Mouse (Mus musculus) testis, adult 2 months (tissue): ENCODE measurements around the gene Selenov.

Experiments used
- CTCF ChIP-seq: fragments of 200-500 bp; IDR thresholded peaks from 2 replicates; pipeline ENCODE4 v1.5.1; 2012; ENCODE audit warnings: low read depth, mild to moderate bottlenecking, inconsistent platforms, low read length, moderate library complexity; ENCODE audit not compliant: control insufficient read depth, insufficient read depth, insufficient replicate concordance
- POLR2A ChIP-seq: fragments of 200-500 bp; IDR thresholded peaks from 2 replicates; pipeline ENCODE4 v1.6.1; 2012; ENCODE audit warnings: low read depth, mild to moderate bottlenecking, inconsistent platforms, low read length, moderate library complexity; ENCODE audit not compliant: control insufficient read depth

DNA sequence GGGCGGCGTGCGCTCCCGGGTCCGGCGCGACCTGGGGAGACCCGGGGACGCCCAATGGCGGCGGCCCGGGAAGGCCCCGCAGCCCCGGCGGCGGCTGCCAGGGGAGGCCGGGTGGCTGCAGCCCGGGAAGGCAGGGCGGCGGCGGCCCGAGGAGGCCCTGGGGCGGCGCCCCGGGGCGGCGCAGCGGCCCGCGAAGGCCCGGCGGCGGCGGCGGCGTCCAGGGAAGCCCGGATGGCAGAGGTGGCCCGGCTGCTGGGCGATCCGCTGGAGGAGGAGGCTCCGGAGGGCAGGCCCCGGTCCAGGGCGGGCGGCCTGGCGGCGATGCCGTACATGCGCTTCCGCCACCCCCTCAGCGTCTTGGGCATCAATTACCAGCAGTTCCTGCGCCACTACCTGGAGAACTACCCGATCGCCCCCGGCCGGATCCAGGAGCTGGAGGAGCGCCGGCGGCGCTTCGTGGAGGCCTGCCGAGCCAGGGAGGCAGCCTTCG is 22.9 kb downstream of the Selenov start:
- TF ChIP-seq CTCF, result no peak
- TF ChIP-seq POLR2A, result no peak
